Mouse (Mus musculus) kidney, adult 2 months (tissue): ENCODE measurements around the gene Copz1.

Experiments
- CTCF ChIP-seq: fragments of 200-500 bp; conservative IDR thresholded peaks from 2 replicates; pipeline ENCODE4 v1.5.1; 2011; ENCODE audit warnings: low read depth, mild to moderate bottlenecking, control low read depth, low read length, moderate library complexity, mixed read lengths; ENCODE audit not compliant: insufficient read depth, insufficient read length
- POLR2A ChIP-seq: fragments of 200-500 bp; IDR thresholded peaks from one replicate; pipeline ENCODE4 v1.6.1; 2011; ENCODE audit warnings: low read depth, low read length, control low read depth

- TF ChIP-seq CTCF (no peak), POLR2A (no peak)
Measured at GRCm38 (mm10) chr15:103317731-103318130, 45.2 kb downstream of the Copz1 start.
